Mouse (Mus musculus) testis, adult 2 months (tissue): ENCODE results near the gene Rybp.

ENCODE experiments used
- CTCF ChIP-seq: fragments of 200-500 bp; IDR thresholded peaks from 2 replicates; pipeline ENCODE4 v1.5.1; 2012; ENCODE audit warnings: low read depth, mild to moderate bottlenecking, inconsistent platforms, low read length, moderate library complexity; ENCODE audit not compliant: control insufficient read depth, insufficient read depth, insufficient replicate concordance
- POLR2A ChIP-seq: fragments of 200-500 bp; IDR thresholded peaks from 2 replicates; pipeline ENCODE4 v1.6.1; 2012; ENCODE audit warnings: low read depth, mild to moderate bottlenecking, inconsistent platforms, low read length, moderate library complexity; ENCODE audit not compliant: control insufficient read depth

DNA sequence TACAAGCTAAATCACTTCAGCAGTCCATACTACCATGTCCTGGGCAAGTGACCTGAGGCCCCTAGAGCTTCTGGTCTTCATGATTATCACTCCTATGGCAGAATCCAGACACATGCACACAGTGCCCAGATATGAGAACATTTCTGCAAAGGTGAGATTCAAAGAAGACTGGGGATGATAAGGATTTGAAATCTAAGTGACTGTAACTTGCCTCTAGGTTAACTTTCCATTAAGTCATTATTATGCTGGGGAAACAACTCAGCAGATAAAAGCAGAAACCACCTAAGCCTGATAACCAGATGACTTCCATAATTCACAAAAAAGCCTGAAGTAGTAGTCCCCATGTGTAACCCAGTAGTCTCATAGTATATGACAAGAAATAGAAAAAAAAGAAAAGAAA, 29.0 kb downstream of the Rybp start:
- TF ChIP-seq CTCF (no peak), POLR2A (no peak)
